Mouse (Mus musculus): ENCODE measurements at regions not wholly inside any gene's neighbourhood (a gene's known extent, or its start where the extent isn't known, plus 50 kb on each side); places are given as distances from the start of the nearest gene placed in this dataset.

DNA sequence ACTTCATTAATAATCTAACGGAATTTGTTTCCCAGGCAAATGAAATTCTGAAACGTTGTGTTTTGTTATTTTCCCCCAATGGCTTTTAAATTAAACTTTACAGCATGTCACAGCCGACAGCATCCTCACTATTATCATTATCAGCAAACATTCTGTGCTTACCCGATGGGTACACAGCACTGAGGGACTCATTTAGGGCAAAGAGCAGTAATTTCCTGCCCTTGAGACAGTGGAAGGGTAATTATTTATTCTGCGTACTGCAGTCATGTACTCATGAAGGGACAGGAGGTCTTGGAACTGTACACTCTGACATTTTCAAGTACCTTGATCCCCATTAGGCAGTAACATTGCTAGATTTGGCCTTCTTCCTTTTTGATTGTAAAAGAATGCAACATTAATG is 235.5 kb upstream of the Fam3c start:
- H3K36me3 ChIP-seq: no peaks in the 10 kb centered on the region
- H3K27ac ChIP-seq: no peak overlapping the region
- WGBS: 69% methylated on average over 5 of the region's 5 CpGs
- no peaks in the 10 kb centered on the region for H3K4me1 ChIP-seq (replicated peaks)
- no peaks in the 10 kb centered on the region for H3K9me3 ChIP-seq
- no peak overlapping the region for H3K9ac ChIP-seq (replicated peaks)
- ATAC-seq: no peak
- no peak overlapping the region for H3K4me3 ChIP-seq (replicated peaks)
- no peaks in the 10 kb centered on the region for H3K27me3 ChIP-seq
- H3K4me2 ChIP-seq (replicated peaks): no peak overlapping the region

DNA sequence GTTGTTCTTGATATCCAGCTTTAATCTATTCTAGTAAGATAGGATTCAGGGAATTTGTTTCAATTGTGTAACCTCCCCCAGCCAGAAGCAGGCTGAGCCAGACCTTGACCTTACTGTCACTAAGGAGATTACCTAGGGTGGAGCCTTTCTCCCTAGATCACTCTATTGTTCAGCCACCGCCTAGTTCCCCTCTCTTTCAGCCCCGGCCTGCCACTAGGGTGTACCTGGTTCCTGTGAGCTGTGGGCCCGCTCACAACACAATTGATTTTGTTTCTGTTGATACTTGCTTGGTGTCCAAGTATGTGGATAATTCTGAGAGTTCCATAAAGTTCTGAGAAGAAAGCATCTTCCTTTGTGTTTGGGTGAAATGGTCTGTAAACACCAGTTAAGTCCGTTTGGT is 228.8 kb upstream of the Fam3c start:
- H3K4me3 ChIP-seq (replicated peaks): no peak overlapping the region
- H3K4me1 ChIP-seq (replicated peaks): no peaks in the 10 kb centered on the region
- H3K9ac ChIP-seq (replicated peaks): no peak overlapping the region
- no peak for ATAC-seq
- H3K27me3 ChIP-seq: no peaks in the 10 kb centered on the region
- no peak overlapping the region for H3K4me2 ChIP-seq (replicated peaks)
- no peaks in the 10 kb centered on the region for H3K9me3 ChIP-seq
- no peaks in the 10 kb centered on the region for H3K36me3 ChIP-seq
- no peak overlapping the region for H3K27ac ChIP-seq
- 41% methylated on average over 4 of the region's 4 CpGs for WGBS

DNA sequence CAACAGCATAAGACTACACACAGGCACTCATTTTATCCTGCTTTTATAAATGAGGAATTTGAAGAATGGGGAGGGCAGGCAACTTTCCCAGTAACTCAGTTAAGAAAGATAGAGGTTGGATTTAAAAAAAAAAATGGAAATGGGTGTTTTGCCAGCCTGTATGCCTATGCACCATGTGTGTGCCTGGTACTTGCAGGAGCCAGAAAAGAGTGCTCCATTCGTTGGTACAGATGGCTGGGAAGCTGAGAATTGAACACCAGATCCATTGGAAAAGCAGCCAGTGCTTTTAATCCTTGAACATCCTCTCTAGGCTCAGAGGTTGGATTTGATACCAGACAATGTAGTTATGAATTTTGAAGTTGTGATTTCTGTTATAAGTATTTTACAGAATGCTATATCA is 216.9 kb upstream of the Fam3c start:
- no peak overlapping the region for H3K4me2 ChIP-seq (replicated peaks)
- no peaks in the 10 kb centered on the region for H3K27me3 ChIP-seq
- no peak overlapping the region for H3K4me3 ChIP-seq (replicated peaks)
- H3K9me3 ChIP-seq: no peaks in the 10 kb centered on the region
- H3K36me3 ChIP-seq: no peaks in the 10 kb centered on the region
- no peaks in the 10 kb centered on the region for H3K4me1 ChIP-seq (replicated peaks)
- no peak for ATAC-seq
- H3K9ac ChIP-seq (replicated peaks): no peak overlapping the region
- WGBS: 64% methylated on average over 1 of the region's 1 CpGs
- H3K27ac ChIP-seq: no peak overlapping the region

DNA sequence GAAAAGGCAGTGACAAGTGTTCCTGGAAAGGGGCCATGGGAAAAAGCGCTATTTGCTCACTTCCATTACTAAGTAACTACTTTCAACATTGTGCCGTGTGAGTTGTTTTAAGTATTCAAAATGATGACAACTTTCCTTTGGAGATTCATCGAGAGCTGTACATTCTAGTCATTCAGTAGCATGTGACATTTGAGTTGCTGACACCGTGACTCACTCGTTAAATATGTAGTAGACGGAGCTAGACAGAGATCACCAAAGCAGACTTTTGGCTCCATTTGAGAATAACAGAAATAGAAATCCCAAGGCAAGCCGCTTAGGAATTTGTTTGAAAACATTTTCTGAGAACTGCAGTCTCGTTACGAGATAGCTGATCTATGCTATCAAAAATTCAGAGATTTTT is 211.8 kb upstream of the Fam3c start:
- Histone ChIP-seq H3K27me3 (no peaks in the 10 kb centered on the region), H3K9me3 (no peaks in the 10 kb centered on the region), H3K4me1 (replicated peaks) (no peaks in the 10 kb centered on the region), H3K27ac (no peak overlapping the region), H3K4me3 (replicated peaks) (no peak overlapping the region), H3K9ac (replicated peaks) (no peak overlapping the region), H3K4me2 (replicated peaks) (no peak overlapping the region), H3K36me3 (no peaks in the 10 kb centered on the region)
- 91% methylated on average over 9 of the region's 9 CpGs for WGBS
- no peak for ATAC-seq

DNA sequence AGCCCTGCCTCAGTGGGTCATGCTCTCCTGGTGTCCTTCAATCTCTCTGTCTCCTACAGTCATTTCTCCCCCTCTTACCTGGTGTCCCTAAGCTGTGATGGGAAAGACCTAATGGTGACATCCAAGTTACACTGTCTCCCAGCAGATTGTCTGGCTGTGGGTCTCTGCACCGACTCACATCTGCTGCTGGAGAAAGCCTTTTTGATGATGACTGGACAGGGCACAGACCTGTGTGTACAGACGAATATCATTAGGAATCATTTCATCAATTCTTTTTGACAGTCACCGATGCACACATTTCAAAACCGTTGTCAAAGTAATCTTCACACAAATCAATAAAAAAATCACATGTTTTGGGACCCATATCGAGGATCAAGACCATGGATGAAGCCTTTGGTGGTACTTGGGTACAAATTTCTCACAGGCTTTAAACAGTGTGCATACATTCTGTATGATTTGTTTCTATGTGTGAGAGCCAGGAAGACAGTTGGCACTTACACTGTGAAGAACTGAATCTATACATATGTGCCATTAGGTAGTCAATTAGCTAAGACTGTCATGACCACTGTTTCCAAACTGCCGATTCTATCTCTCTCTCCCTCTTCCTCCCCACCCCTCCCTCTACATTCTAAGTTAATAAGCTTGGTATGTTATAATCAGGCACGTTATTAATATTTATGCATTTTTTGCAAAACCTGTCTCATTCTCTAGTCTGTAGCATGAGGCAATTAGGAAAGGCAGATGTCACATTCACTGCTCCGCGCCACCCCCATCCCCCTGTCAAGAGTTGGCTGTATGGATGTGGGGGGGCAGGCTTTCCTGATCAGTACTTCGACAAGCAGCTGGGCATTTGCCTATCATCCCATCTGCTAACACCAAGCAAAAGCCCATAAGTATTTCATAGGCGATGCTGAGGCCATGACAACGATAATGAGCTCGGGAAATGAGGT is 192.5 kb upstream of the Fam3c start:
- Histone ChIP-seq H3K9me3 (no peaks in the 10 kb centered on the region), H3K9ac (replicated peaks) (no peak overlapping the region), H3K4me2 (replicated peaks) (no peak overlapping the region), H3K27ac (no peak overlapping the region), H3K4me3 (replicated peaks) (no peak overlapping the region), H3K27me3 (no peaks in the 10 kb centered on the region), H3K36me3 (no peaks in the 10 kb centered on the region), H3K4me1 (replicated peaks) (no peaks in the 10 kb centered on the region)
- WGBS: 68% methylated on average over 13 of the region's 13 CpGs
- peak; percentile 95 for ATAC-seq

DNA sequence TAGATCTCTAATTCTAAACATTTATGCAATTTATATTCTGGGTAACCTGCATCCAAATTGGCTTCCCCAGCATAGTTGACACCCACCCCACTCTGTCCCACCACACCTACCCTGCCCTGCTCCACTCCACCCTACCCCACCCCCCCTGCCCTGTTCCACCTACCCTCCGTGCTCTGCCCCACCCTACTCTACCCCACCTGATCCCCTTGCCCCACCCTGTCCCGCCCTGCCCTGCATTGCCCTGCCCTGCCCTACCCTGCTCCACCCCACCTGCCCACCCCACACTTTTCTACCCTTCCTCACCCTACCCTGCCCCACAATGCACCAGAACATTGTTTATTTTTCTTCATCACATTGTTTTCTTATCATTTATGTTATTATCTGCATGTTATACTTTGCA is 185.6 kb upstream of the Fam3c start:
- H3K36me3 ChIP-seq: no peaks in the 10 kb centered on the region
- H3K4me1 ChIP-seq (replicated peaks): no peaks in the 10 kb centered on the region
- no peak overlapping the region for H3K27ac ChIP-seq
- H3K9me3 ChIP-seq: no peaks in the 10 kb centered on the region
- no peaks in the 10 kb centered on the region for H3K27me3 ChIP-seq
- ATAC-seq: no peak
- H3K4me2 ChIP-seq (replicated peaks): no peak overlapping the region
- 91% methylated on average over 2 of the region's 2 CpGs for WGBS
- H3K9ac ChIP-seq (replicated peaks): no peak overlapping the region
- no peak overlapping the region for H3K4me3 ChIP-seq (replicated peaks)

DNA sequence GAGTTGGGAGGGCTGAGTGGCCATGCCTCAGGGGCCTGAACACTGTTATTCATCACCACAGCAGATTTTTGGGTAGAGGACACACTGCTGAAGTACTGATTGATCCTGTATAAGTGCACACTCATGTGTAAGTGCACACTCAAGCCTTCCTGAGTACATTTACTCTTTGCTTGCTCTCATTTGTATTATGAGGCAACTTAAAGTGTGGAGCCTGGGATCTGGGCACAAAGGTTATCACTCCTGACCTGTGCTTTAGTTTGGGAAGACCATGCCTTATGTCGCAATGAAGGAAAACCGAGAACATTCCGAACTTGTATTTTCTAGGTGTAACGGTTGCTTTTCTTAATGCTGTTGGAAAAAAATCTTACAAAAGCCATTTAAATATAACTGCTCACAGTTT is 182.2 kb upstream of the Fam3c start:
- H3K9me3 ChIP-seq: no peaks in the 10 kb centered on the region
- H3K4me1 ChIP-seq (replicated peaks): no peaks in the 10 kb centered on the region
- ATAC-seq: no peak
- no peak overlapping the region for H3K9ac ChIP-seq (replicated peaks)
- WGBS: 95% methylated on average over 4 of the region's 4 CpGs
- no peak overlapping the region for H3K4me2 ChIP-seq (replicated peaks)
- no peaks in the 10 kb centered on the region for H3K36me3 ChIP-seq
- H3K4me3 ChIP-seq (replicated peaks): no peak overlapping the region
- no peak overlapping the region for H3K27ac ChIP-seq
- no peaks in the 10 kb centered on the region for H3K27me3 ChIP-seq

DNA sequence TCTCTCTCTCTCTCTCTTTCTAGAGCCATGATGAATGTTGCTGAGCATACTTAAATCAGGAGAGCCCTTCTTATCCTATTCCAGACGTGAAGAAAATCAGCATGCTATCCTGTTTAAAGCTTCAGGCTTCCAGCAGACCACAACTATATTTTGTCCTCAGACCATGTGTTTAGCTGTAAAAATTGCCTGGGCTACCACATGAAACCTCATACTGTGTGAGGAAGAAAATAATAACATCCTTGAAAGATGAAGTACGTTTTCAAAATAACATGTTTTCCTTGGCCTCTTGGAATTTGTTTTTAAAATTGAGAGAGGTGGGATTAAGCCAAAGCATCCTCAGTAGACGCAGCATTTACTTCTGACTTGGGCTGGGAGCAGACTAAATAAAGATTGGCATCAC is 168.3 kb upstream of the Fam3c start:
- WGBS: 71% methylated on average over 3 of the region's 3 CpGs
- H3K4me2 ChIP-seq (replicated peaks): no peak overlapping the region
- no peaks in the 10 kb centered on the region for H3K36me3 ChIP-seq
- no peaks in the 10 kb centered on the region for H3K4me1 ChIP-seq (replicated peaks)
- H3K4me3 ChIP-seq (replicated peaks): no peak overlapping the region
- no peak overlapping the region for H3K9ac ChIP-seq (replicated peaks)
- ATAC-seq: no peak
- H3K27me3 ChIP-seq: no peaks in the 10 kb centered on the region
- H3K27ac ChIP-seq: no peak overlapping the region
- H3K9me3 ChIP-seq: no peaks in the 10 kb centered on the region

DNA sequence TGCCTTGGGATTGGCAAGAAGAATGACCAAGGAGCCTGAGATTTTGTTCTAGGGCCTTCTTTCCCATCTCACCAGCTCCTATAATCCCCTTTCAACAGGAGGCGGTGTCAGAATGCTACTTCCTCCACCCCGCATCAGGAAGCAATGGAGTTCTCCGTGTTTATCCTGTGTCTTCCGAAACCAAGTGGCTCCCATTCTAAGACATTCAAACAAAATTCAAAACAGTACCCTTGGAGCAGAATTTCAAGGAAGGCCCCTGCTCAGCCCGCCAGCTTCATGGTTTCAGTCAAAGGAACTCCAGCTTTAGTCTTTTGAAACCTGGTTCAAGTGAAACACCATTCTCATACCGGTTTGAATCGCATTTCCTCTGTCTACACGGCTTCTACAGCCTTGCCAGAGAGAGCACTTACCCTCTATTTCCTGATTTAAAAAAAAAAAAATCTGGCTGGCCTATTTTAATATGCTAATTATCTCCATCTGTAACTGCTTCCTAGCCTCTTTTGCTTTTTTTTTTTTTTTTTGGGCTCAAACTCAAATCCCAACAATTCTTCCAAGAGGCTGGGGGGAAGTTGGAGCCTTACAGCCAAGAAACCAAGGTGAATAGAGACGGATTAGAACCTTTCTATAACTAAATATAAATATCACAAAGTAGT is 167.7 kb upstream of the Fam3c start:
- Histone ChIP-seq H3K36me3 (no peaks in the 10 kb centered on the region), H3K9ac (replicated peaks) (no peak overlapping the region), H3K4me3 (replicated peaks) (no peak overlapping the region), H3K4me1 (replicated peaks) (no peaks in the 10 kb centered on the region), H3K27ac (no peak overlapping the region), H3K9me3 (no peaks in the 10 kb centered on the region), H3K27me3 (no peaks in the 10 kb centered on the region), H3K4me2 (replicated peaks) (no peak overlapping the region)
- ATAC-seq: no peak
- WGBS: 87% methylated on average over 9 of the region's 9 CpGs

DNA sequence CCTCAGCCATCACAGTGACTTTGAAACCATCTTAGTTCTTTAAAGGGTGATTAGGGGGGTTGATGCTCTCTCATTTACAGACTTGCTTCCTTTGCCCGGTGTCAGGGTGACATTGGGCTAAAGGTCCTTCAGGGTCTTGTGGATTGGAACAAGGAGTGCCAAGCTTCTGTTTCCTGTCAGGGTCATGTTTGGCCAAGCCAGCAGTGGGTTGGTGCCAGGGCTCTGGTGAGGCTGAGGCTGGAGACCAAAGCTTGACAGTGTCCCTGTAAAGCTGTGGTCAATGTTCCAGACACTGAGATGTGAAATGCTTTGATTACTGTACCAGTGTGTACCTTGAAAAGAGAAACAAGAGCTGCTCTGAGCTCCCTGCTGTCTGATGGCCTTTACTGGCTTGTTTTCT is 150.8 kb upstream of the Fam3c start:
- 97% methylated on average over 1 of the region's 1 CpGs for WGBS
- Histone ChIP-seq H3K9me3 (peaks cover 5% of the 10 kb centered on the region; the same call in 1 of the 2 replicates), H3K4me1 (replicated peaks) (no peaks in the 10 kb centered on the region), H3K27ac (no peak overlapping the region), H3K9ac (replicated peaks) (no peak overlapping the region), H3K36me3 (no peaks in the 10 kb centered on the region), H3K4me2 (replicated peaks) (no peak overlapping the region), H3K27me3 (no peaks in the 10 kb centered on the region), H3K4me3 (replicated peaks) (no peak overlapping the region)
- ATAC-seq: no peak

DNA sequence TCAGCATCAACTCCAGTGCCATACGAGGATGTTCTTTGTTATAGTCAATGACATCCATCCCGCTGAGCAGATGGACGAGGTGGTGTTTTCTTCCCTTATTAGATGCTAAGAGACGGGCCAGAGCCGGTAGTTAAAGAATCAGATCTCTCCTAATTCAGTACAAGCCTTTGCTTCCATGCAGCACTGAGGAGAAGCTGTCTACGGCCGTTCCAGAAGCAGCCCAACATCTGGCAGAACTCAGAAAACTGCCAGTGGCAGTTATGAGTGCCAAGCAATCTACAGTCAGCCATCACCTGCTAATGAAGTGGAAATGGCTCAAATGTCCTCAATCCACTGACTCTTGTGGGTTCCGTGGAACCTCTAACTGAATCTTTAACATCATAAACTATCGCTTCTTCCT is 141.3 kb upstream of the Fam3c start:
- Histone ChIP-seq H3K4me3 (replicated peaks) (no peak overlapping the region), H3K4me1 (replicated peaks) (no peaks in the 10 kb centered on the region), H3K36me3 (no peaks in the 10 kb centered on the region), H3K27me3 (no peaks in the 10 kb centered on the region), H3K9ac (replicated peaks) (no peak overlapping the region), H3K4me2 (replicated peaks) (no peak overlapping the region), H3K27ac (no peak overlapping the region), H3K9me3 (no peaks in the 10 kb centered on the region)
- ATAC-seq: no peak
- WGBS: 81% methylated on average over 9 of the region's 9 CpGs

DNA sequence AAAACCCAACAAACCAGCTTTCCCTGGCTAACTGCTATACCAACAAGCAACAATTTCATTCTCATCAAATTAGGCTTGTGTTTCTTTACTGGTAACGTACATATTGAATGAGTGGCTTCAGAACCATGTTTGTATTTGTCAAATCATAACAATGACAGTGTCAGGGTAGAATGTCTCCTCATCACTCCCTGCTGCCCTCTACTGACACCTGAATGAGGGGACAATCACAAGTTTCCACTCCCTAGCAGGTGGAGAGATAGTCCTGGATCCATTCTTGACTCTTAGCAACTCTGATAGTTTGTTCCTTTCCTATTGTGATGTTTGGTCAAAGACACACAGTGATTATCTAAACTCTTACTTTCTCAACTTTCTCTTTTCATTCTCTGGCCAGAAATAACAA is 140.4 kb upstream of the Fam3c start:
- WGBS: 83% methylated on average over 1 of the region's 1 CpGs
- Histone ChIP-seq H3K4me2 (replicated peaks) (no peak overlapping the region), H3K36me3 (no peaks in the 10 kb centered on the region), H3K9ac (replicated peaks) (no peak overlapping the region), H3K27ac (no peak overlapping the region), H3K4me1 (replicated peaks) (no peaks in the 10 kb centered on the region), H3K9me3 (no peaks in the 10 kb centered on the region), H3K27me3 (no peaks in the 10 kb centered on the region), H3K4me3 (replicated peaks) (no peak overlapping the region)
- no peak for ATAC-seq
